Mouse (Mus musculus) MEL (cell line): ENCODE measurements at regions not wholly inside any gene's neighbourhood (a gene's known extent, or its start where the extent isn't known, plus 50 kb on each side); places are given as distances from the start of the nearest gene placed in this dataset.

Experiments
- CTCF ChIP-seq, 3 experiments: IDR thresholded peaks in 2 of 3; conservative IDR thresholded peaks in 1 of 3; 2 replicates each; pipeline ENCODE4 v1.5.1; 2011 to 2012; ENCODE audit warnings: low read length in 3 of 3, low read depth in 2 of 3, mild to moderate bottlenecking in 2 of 3, improper control_type of control experiment in 1 of 3, inconsistent platforms in 1 of 3, mixed read lengths in 1 of 3, moderate library complexity in 1 of 3; ENCODE audit not compliant: control insufficient read depth in 1 of 3, insufficient read depth in 1 of 3, poor library complexity in 1 of 3, severe bottlenecking in 1 of 3
- E2F4 ChIP-seq: IDR thresholded peaks from 2 replicates; pipeline ENCODE4 v1.6.1; 2011; ENCODE audit warnings: low read depth, low read length, improper control_type of control experiment, borderline replicate concordance
- GATA1 ChIP-seq: IDR thresholded peaks from 2 replicates; pipeline ENCODE4 v1.6.1; 2011; ENCODE audit warnings: low read depth, low read length, improper control_type of control experiment
- HCFC1 ChIP-seq: IDR thresholded peaks from 2 replicates; pipeline ENCODE4 v1.6.1; 2012; ENCODE audit warnings: low read depth, mild to moderate bottlenecking, inconsistent platforms, low read length, improper control_type of control experiment, moderate library complexity
- NELFE ChIP-seq: IDR thresholded peaks from 2 replicates; pipeline ENCODE4 v1.6.1; 2011; ENCODE audit warnings: low read depth, low read length, improper control_type of control experiment
- POLR2A ChIP-seq, 2 experiments: IDR thresholded peaks; 2 replicates each; pipeline ENCODE4 v1.6.1; 2011 to 2012; ENCODE audit warnings: low read length in 2 of 2, mild to moderate bottlenecking in 2 of 2, control low read depth in 1 of 2, improper control_type of control experiment in 1 of 2, low read depth in 1 of 2, moderate library complexity in 1 of 2; ENCODE audit not compliant: control insufficient read depth in 1 of 2, insufficient read depth in 1 of 2, poor library complexity in 1 of 2
- ZC3H11A ChIP-seq: IDR thresholded peaks from 2 replicates; pipeline ENCODE4 v1.6.1; 2012; ENCODE audit warnings: low read depth, mild to moderate bottlenecking, inconsistent platforms, low read length, improper control_type of control experiment

DNA sequence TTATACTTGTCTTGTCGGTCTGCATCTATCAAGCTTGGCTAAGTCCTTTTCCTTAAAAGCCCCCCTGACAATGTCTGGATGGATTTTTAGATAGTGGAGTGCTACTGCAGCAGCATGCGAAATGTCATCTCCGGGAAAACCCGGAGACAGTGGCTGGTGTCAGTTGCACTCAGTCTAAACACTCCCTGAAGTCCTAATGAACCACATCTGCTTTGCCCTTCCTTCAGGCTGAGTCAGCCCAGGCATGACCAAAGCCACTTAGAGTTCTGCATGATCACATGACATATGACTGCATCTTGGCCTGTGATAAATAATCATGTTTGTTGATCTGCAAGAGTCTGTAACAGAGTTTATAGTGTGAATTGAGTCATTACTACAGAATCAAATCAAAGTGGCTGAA, 255.7 kb upstream of the Sall1 start:
- TF ChIP-seq POLR2A (IDR thresholded peaks at IDR 0.05; ENCODE audit: control insufficient read depth in 1 of 2, insufficient read depth in 1 of 2, low read depth in 1 of 2, low read length in 2 of 2, poor library complexity in 1 of 2) (no peak), GATA1 (no peak), E2F4 (no peak), CTCF (IDR thresholded peaks at IDR 0.05 in 2 of 3, conservative IDR thresholded peaks at IDR 0.05 in 1 of 3; ENCODE audit: control insufficient read depth in 1 of 3, insufficient read depth in 1 of 3, low read depth in 2 of 3, low read length in 3 of 3, poor library complexity in 1 of 3, severe bottlenecking in 1 of 3) (no peak), NELFE (no peak), ZC3H11A (no peak), HCFC1 (no peak)
